Mouse (Mus musculus) E14TG2a.4 (cell line): ENCODE measurements at regions not wholly inside any gene's neighbourhood (a gene's known extent, or its start where the extent isn't known, plus 50 kb on each side); places are given as distances from the start of the nearest gene placed in this dataset.

Experiments used
- H3K27me3 ChIP-seq: 2 replicates; pipeline ENCODE4 v1.6.1; 2014; ENCODE audit warnings: low read length, control low read depth; ENCODE audit not compliant: insufficient read depth
- H3K36me3 ChIP-seq: 2 replicates; pipeline ENCODE4 v1.6.1; 2014; ENCODE audit warnings: low read length, control low read depth; ENCODE audit not compliant: insufficient read depth
- H3K4me1 ChIP-seq: replicated peaks from 2 replicates; pipeline ENCODE4 v1.6.1; 2014; ENCODE audit warnings: low read depth, low read length, control low read depth
- H3K4me3 ChIP-seq: replicated peaks from 2 replicates; pipeline ENCODE4 v1.5.1; 2014; ENCODE audit warnings: mild to moderate bottlenecking, low read length
- H3K9me3 ChIP-seq: 2 replicates; pipeline ENCODE4 v1.6.1; 2014; ENCODE audit warnings: low read length, control low read depth
- CTCF ChIP-seq: conservative IDR thresholded peaks from 2 replicates; pipeline ENCODE4 v1.5.1; 2014; ENCODE audit warnings: low read length
- NANOG ChIP-seq: IDR thresholded peaks from 2 replicates; pipeline ENCODE4 v1.6.1; 2014; ENCODE audit warnings: borderline replicate concordance, low read length, mixed read lengths
- POU5F1 ChIP-seq: IDR thresholded peaks from 2 replicates; pipeline ENCODE4 v1.6.1; 2014; ENCODE audit warnings: low read length, borderline replicate concordance

DNA sequence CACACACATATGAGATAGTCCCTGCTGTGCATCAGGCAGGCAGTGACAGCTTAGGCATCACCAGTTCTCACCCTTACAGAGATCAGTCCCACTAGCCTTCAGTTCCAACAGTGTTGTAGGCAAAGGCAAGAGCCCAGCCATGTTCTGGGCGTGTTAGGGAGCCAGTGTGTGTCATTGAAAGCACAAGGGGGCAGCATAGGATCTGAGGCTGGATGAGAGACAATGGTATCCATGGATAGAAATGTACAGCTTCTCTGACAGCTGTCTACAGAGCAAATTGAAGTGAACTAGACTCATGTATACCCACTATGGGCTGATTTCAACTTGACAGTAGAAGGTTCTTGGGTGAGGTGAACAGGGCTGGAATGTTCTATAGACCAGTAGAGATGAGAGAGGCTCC is 259.9 kb downstream of the Prdm2 start:
- H3K27me3 ChIP-seq, result 0 out of 2 replicates have a peak, but pooled peaks cover 3% of the 10 kb centered on the region
- H3K4me3 ChIP-seq, result no peak overlapping the region
- H3K4me1 ChIP-seq, result no peaks in the 10 kb centered on the region
- no peak for TF ChIP-seq NANOG
- TF ChIP-seq CTCF, result no peak
- TF ChIP-seq POU5F1, result no peak
- no peaks in the 10 kb centered on the region for H3K36me3 ChIP-seq
- H3K9me3 ChIP-seq, result no peaks in the 10 kb centered on the region

DNA sequence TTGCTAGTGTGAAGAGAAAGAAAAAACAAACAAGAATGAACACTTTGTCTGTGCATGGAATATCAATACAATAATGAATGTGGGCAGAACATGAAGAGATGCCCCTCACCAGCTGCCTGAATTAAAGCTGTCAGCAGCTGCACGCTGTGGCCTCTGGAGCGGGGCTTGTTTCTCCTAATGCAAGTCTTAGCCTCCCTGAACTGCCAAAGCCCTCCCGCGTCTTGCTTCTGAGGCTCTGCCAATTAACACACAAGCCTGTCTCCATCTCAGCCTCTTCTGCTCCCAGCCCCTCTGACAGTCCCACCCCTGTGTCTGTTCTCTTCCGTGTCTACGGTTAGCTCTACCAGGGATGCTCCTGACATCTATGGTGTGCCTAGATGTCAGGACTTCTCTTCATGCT is 265.1 kb downstream of the Prdm2 start:
- no peaks in the 10 kb centered on the region for H3K9me3 ChIP-seq
- TF ChIP-seq NANOG, result no peak
- TF ChIP-seq POU5F1, result no peak
- TF ChIP-seq CTCF, result no peak
- H3K4me3 ChIP-seq, result no peak overlapping the region
- 0 out of 2 replicates have a peak, but pooled peaks cover 3% of the 10 kb centered on the region for H3K27me3 ChIP-seq
- no peaks in the 10 kb centered on the region for H3K4me1 ChIP-seq
- H3K36me3 ChIP-seq, result no peaks in the 10 kb centered on the region

- Histone ChIP-seq H3K4me1 (no peaks in the 10 kb centered on the region), H3K36me3 (no peaks in the 10 kb centered on the region), H3K9me3 (no peaks in the 10 kb centered on the region), H3K27me3 (no peaks in the 10 kb centered on the region), H3K4me3 (no peak overlapping the region)
- no peak for TF ChIP-seq POU5F1
- no peak for TF ChIP-seq NANOG
- TF ChIP-seq CTCF, result no peak
Observed at GRCm38 (mm10) chr4:142933627-142934026, 279.2 kb downstream of the Prdm2 start.

DNA sequence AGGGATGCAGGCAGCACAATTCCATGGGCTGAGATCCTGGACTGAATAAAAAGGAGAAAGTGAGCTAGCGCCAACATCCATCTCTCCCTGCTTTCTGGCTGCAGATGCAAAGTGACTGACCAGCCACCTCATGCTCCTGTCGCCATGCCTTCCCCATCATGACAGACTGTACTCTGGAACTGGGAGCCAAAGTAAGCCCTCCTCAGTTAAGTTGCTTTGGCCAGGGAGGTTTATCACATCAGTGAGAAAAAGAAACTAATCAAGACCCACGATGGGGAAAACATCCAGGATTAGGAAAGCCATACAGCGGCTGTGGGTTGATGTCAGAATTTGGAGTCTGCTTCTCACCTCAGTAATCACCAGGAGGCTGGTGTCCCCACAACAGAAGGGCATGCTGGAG is 283.6 kb downstream of the Prdm2 start:
- no peaks in the 10 kb centered on the region for H3K36me3 ChIP-seq
- H3K27me3 ChIP-seq, result no peaks in the 10 kb centered on the region
- no peaks in the 10 kb centered on the region for H3K4me1 ChIP-seq
- no peak for TF ChIP-seq CTCF
- TF ChIP-seq POU5F1, result no peak
- no peak for TF ChIP-seq NANOG
- H3K4me3 ChIP-seq, result no peak overlapping the region
- H3K9me3 ChIP-seq, result no peaks in the 10 kb centered on the region

DNA sequence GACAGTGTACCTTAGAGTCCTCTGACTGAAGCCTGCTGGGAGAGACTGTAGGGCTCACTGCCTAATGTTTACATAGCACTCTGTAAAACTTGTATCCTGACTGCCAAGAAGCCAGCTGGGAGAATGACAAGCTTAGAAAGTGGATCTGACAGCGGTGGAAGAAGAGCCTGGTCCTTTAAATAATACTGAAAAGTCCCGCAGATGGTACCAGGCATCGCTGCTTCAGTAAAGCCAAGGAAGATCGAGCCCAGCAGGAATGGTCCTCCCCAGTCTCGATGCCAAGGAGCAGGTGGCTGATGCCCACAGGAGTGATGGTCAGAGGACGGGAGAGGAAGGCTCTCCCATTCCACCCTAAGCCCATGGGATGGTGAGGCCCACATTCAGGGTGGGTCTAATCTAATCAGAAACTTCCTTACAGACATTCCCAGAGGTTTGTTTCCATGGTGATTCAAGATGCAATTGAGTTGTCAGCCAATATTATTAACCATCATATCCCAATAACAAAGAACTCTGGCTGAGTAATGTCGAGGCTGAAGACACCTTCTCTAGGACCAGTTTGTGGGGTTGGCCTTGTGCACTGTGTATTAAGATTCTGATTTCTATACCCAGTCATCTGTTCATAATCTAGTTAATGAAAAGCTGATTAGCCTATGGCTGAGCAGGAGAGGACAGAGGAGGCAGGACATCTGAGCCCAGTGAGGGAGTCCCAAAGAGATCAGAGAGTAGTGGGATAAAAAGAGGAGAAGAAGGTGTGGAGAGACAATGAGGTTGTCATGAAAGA is 285.3 kb downstream of the Prdm2 start:
- no peaks in the 10 kb centered on the region for H3K27me3 ChIP-seq
- H3K9me3 ChIP-seq, result no peaks in the 10 kb centered on the region
- H3K4me1 ChIP-seq, result no peaks in the 10 kb centered on the region
- H3K4me3 ChIP-seq, result no peak overlapping the region
- TF ChIP-seq NANOG (no peak), POU5F1 (no peak), CTCF (no peak)
- H3K36me3 ChIP-seq, result no peaks in the 10 kb centered on the region

- H3K9me3 ChIP-seq, result no peaks in the 10 kb centered on the region
- no peaks in the 10 kb centered on the region for H3K36me3 ChIP-seq
- no peaks in the 10 kb centered on the region for H3K4me1 ChIP-seq
- TF ChIP-seq NANOG, result no peak
- no peak overlapping the region for H3K4me3 ChIP-seq
- H3K27me3 ChIP-seq, result no peaks in the 10 kb centered on the region
Observed at GRCm38 (mm10) chr4:142925111-142925510, 287.7 kb downstream of the Prdm2 start.

DNA sequence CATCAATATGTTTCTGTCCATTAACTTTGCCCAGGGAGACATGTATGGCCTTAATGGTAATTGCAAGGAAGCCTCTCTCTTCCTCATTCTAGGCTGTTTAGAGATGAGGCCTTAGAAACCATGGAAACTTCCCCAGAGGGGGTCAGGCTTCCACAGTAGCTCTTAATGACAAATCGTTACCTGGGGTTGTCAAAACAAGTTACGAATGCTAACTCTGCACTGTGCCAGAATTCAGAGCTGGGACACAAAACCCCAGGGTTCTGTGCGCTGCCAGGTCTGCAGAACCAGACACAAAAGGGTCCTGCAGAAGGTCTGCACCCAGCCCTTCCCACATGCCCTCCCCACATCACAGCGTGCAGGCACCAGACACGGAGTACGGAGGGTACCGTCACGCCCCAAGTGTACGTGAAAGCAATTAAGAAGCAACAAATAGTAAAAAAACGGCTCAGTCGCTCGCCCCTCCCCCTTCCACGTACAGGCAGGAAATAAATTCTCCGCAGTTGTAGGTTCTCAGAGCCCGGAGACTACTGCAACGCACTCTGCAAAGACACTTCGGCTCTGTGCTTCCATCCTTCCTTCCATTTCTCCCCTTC is 303.3 kb downstream of the Prdm2 start:
- no peak overlapping the region for H3K4me3 ChIP-seq
- peaks cover 9% of the 10 kb centered on the region; the same call in 1 of the 2 replicates for H3K27me3 ChIP-seq
- H3K4me1 ChIP-seq, result peaks cover 18% of the 10 kb centered on the region
- H3K36me3 ChIP-seq, result no peaks in the 10 kb centered on the region
- H3K9me3 ChIP-seq, result no peaks in the 10 kb centered on the region
- TF ChIP-seq NANOG, result no peak
- TF ChIP-seq CTCF, result no peak
- TF ChIP-seq POU5F1, result no peak

DNA sequence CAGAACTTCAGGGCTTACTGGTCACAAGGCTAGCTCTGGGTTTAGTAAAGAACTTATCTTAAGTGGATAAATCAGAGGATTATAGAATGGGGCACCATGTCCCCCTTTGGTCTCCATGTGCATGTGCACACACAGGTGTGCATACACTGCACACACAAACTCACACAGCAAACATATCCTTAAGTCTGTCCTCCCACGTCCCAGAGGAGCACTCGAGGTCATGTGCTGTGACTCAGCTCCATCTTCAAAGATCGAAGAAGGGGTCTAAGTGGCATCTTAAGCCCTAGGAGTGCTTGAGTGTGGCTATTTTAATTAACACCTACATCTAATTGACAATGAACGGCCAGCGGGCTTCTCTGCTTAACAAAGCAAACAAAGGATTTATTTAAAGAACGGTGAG is 304.0 kb downstream of the Prdm2 start:
- Histone ChIP-seq H3K4me1 (peaks cover 18% of the 10 kb centered on the region), H3K9me3 (no peaks in the 10 kb centered on the region), H3K27me3 (peaks cover 9% of the 10 kb centered on the region; the same call in 1 of the 2 replicates), H3K36me3 (no peaks in the 10 kb centered on the region), H3K4me3 (no peak overlapping the region)
- no peak for TF ChIP-seq POU5F1
- no peak for TF ChIP-seq NANOG
- no peak for TF ChIP-seq CTCF
